Mouse (Mus musculus): ENCODE measurements around the gene Hydin.
"Not testable (repeated sequence)": the region's sequence is repeated elsewhere in the genome, so short reads cannot be mapped to it uniquely, and the experiment has no call there.

The Hydin gene

GRCm38 (mm10) chr8:110454466-110454865, 187.7 kb downstream of the Hydin start:
- DNase-seq = peak; percentile 21

- no peak for DNase-seq
Measured at GRCm38 (mm10) chr8:110457424-110457823, 190.6 kb downstream of the Hydin start.

- no peak for DNase-seq
Measured at GRCm38 (mm10) chr8:110462627-110463208, 195.9 kb downstream of the Hydin start.

- DNase-seq = no peak
Measured at GRCm38 (mm10) chr8:110463773-110464460, 197.1 kb downstream of the Hydin start.

- no peak for DNase-seq
Measured at GRCm38 (mm10) chr8:110465606-110466005, 198.8 kb downstream of the Hydin start.

- no peak for DNase-seq
Measured at GRCm38 (mm10) chr8:110477256-110477655, 210.5 kb downstream of the Hydin start.

- peak; percentile 36 for DNase-seq
Measured at GRCm38 (mm10) chr8:110478576-110478975, 211.8 kb downstream of the Hydin start.

GRCm38 (mm10) chr8:110479401-110479800, 212.6 kb downstream of the Hydin start:
- DNase-seq = no peak

GRCm38 (mm10) chr8:110482275-110482674, 215.5 kb downstream of the Hydin start:
- DNase-seq = no peak

- no peak for DNase-seq
Measured at GRCm38 (mm10) chr8:110485234-110485633, 218.5 kb downstream of the Hydin start.

- DNase-seq = no peak
Measured at GRCm38 (mm10) chr8:110486020-110486419, 219.2 kb downstream of the Hydin start.

GRCm38 (mm10) chr8:110487644-110488043, 220.9 kb downstream of the Hydin start:
- no peak for DNase-seq

- no peak for DNase-seq
Measured at GRCm38 (mm10) chr8:110489344-110489743, 222.6 kb downstream of the Hydin start.

GRCm38 (mm10) chr8:110491118-110491517, 224.3 kb downstream of the Hydin start:
- DNase-seq = no peak

- no peak for DNase-seq
Measured at GRCm38 (mm10) chr8:110496286-110496685, 229.5 kb downstream of the Hydin start.

GRCm38 (mm10) chr8:110500253-110500652, 233.5 kb downstream of the Hydin start:
- peak; percentile 16 for DNase-seq

- no peak for DNase-seq
Measured at GRCm38 (mm10) chr8:110500661-110501060, 233.9 kb downstream of the Hydin start.

- DNase-seq = no peak
Measured at GRCm38 (mm10) chr8:110501330-110501729, 234.6 kb downstream of the Hydin start.

- DNase-seq = no peak
Measured at GRCm38 (mm10) chr8:110502880-110503279, 236.1 kb downstream of the Hydin start.

- DNase-seq = no peak
Measured at GRCm38 (mm10) chr8:110508766-110509165, 242.0 kb downstream of the Hydin start.

- no peak for DNase-seq
Measured at GRCm38 (mm10) chr8:110519790-110520189, 253.0 kb downstream of the Hydin start.

- DNase-seq = no peak
Measured at GRCm38 (mm10) chr8:110521851-110522250, 255.1 kb downstream of the Hydin start.

GRCm38 (mm10) chr8:110522495-110522894, 255.7 kb downstream of the Hydin start:
- not testable (repeated sequence) for DNase-seq

- DNase-seq = no peak
Measured at GRCm38 (mm10) chr8:110522985-110523384, 256.2 kb downstream of the Hydin start.

GRCm38 (mm10) chr8:110525229-110525628, 258.5 kb downstream of the Hydin start:
- DNase-seq = peak; percentile 16
